Mouse (Mus musculus): ENCODE measurements around the gene Cryzl1. TPM values are rescaled to one million over a fixed set of nuclear protein-coding genes. Genes with fewer than 3 reads are reported as not detected.

The Cryzl1 gene
- polyA plus RNA-seq, 1 experiment from 2014 or later: 114 TPM

DNA sequence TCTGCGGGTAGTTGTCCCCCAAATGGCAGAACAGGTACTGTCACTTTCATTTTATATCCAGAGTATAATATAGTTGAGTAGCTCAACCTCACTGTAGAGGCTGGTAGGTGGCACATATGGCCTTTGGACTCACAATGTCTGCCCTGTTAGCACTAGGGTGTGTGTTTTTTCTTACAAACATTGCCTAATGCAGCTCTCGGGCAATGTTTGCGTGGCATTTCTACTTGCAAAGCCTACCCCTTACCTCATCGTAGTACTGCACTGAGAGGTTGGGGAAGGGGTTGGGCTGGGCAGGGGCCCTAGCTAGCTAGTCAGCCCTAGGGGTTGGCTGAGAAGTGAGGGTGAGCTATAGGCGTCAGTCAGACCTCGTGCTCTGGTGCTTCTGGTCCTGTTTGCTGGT lies 18.8 kb upstream of the Cryzl1 start:
- no peaks in the 10 kb centered on the region for H3K27me3 ChIP-seq (ENCODE audit: control insufficient read depth, insufficient read depth, low read depth, low read length)
- WGBS: 85% methylated on average over 6 of the region's 6 CpGs
- H3K9me3 ChIP-seq (replicated peaks; ENCODE audit: control insufficient read depth, low read length, poor library complexity, severe bottlenecking): no peaks in the 10 kb centered on the region
- ATAC-seq: no peak
- peaks cover 12% of the 10 kb centered on the region for H3K4me1 ChIP-seq (ENCODE audit: control insufficient read depth, insufficient read depth, low read length)
- H3K27ac ChIP-seq (ENCODE audit: low read length): no peak overlapping the region
- H3K36me3 ChIP-seq (ENCODE audit: control insufficient read depth, insufficient read depth, low read length): no peaks in the 10 kb centered on the region; the same call in 1 of the 2 replicates
- no peak overlapping the region for H3K4me3 ChIP-seq (ENCODE audit: low read depth, low read length)
- H3K4me2 ChIP-seq (ENCODE audit: low read length): no peak overlapping the region
- no peak overlapping the region for H3K9ac ChIP-seq (ENCODE audit: low read depth, low read length)

GRCm38 (mm10) chr16:91746101-91746950 lies 17.6 kb upstream of the Cryzl1 start:
- Histone ChIP-seq H3K27ac (ENCODE audit: low read length) (0 out of 2 replicates have a peak overlapping the region, but pooled peaks have one; percentile 7), H3K4me3 (ENCODE audit: low read depth, low read length) (no peak overlapping the region), H3K9me3 (replicated peaks; ENCODE audit: control insufficient read depth, low read length, poor library complexity, severe bottlenecking) (no peaks in the 10 kb centered on the region), H3K36me3 (ENCODE audit: control insufficient read depth, insufficient read depth, low read length) (no peaks in the 10 kb centered on the region; the same call in 1 of the 2 replicates), H3K4me1 (ENCODE audit: control insufficient read depth, insufficient read depth, low read length) (peaks cover 12% of the 10 kb centered on the region), H3K9ac (ENCODE audit: low read depth, low read length) (no peak overlapping the region), H3K4me2 (ENCODE audit: low read length) (no peak overlapping the region), H3K27me3 (ENCODE audit: control insufficient read depth, insufficient read depth, low read depth, low read length) (no peaks in the 10 kb centered on the region)
- WGBS: 65% methylated on average over 14 of the region's 14 CpGs
- ATAC-seq: no peak

GRCm38 (mm10) chr16:91743055-91743454 lies 14.3 kb upstream of the Cryzl1 start:
- H3K4me3 ChIP-seq (ENCODE audit: low read depth, low read length): no peak overlapping the region
- no peak overlapping the region for H3K9ac ChIP-seq (ENCODE audit: low read depth, low read length)
- H3K4me1 ChIP-seq (ENCODE audit: control insufficient read depth, insufficient read depth, low read length): peaks cover 15% of the 10 kb centered on the region
- no peaks in the 10 kb centered on the region; the same call in 1 of the 2 replicates for H3K36me3 ChIP-seq (ENCODE audit: control insufficient read depth, insufficient read depth, low read length)
- H3K4me2 ChIP-seq (ENCODE audit: low read length): no peak overlapping the region
- H3K9me3 ChIP-seq (replicated peaks; ENCODE audit: control insufficient read depth, low read length, poor library complexity, severe bottlenecking): no peaks in the 10 kb centered on the region
- no peak overlapping the region for H3K27ac ChIP-seq (ENCODE audit: low read length)
- 90% methylated on average over 7 of the region's 7 CpGs for WGBS
- H3K27me3 ChIP-seq (ENCODE audit: control insufficient read depth, insufficient read depth, low read depth, low read length): no peaks in the 10 kb centered on the region
- no peak for ATAC-seq

DNA sequence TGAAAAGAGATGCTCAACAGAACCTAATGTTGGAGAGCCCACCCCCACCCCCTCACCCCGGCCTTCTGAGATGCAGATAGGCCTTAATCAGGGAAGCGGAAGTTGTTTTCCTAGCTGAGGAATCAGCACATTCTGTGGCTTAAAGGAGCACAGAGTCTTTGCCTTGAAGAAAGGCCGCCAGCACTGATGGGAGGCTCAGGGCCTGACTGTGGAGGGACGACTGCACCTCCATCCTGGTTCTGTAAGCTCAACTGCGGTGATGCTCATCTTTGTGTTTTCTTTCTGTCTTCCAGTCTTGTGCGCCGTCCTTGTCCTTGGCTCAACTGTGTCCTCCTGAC lies 12.1 kb upstream of the Cryzl1 start:
- 64% methylated on average over 7 of the region's 7 CpGs for WGBS
- Histone ChIP-seq H3K27ac (ENCODE audit: low read length) (no peak overlapping the region), H3K9ac (ENCODE audit: low read depth, low read length) (no peak overlapping the region), H3K4me3 (ENCODE audit: low read depth, low read length) (no peak overlapping the region), H3K27me3 (ENCODE audit: control insufficient read depth, insufficient read depth, low read depth, low read length) (no peaks in the 10 kb centered on the region), H3K9me3 (replicated peaks; ENCODE audit: control insufficient read depth, low read length, poor library complexity, severe bottlenecking) (no peaks in the 10 kb centered on the region), H3K4me2 (ENCODE audit: low read length) (no peak overlapping the region), H3K4me1 (ENCODE audit: control insufficient read depth, insufficient read depth, low read length) (peaks cover 30% of the 10 kb centered on the region), H3K36me3 (ENCODE audit: control insufficient read depth, insufficient read depth, low read length) (no peaks in the 10 kb centered on the region)
- ATAC-seq: no peak

DNA sequence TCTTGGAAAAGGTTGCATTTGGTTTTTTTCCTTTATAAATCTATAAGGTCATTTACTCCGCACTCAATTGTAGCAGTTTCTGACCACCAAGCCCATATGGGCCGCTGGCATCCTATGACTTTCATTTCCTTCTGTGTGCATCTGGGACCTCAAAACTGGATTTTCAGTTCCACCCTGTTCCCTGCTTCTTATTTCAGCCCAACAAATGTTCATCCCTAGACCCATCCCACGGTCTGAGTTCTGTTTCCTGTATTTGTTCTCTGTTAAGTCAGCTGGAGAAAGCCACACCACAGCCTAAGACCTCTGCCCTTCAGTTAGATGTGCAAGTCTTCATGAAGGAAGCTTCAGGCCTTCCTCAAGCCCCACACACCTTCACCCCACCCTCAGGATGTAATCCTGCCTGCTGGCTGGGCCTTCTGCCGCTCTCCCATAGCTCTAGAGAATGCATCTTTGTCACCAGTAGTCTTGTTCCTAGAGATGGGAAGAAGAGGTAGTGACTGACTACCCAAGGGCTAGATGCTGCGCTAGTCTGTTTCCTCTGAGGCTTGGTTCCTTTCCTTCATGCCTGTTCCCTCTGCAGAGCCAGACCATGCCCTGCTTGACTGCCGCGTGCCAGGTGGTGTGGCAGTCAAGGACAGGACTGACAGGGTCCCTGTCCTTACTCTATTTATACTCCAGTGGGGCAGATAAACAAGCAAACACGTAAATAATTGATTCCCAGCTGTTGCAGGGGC lies 11.6 kb upstream of the Cryzl1 start:
- Histone ChIP-seq H3K4me2 (ENCODE audit: low read length) (no peak overlapping the region), H3K27ac (ENCODE audit: low read length) (no peak overlapping the region), H3K9ac (ENCODE audit: low read depth, low read length) (no peak overlapping the region), H3K4me3 (ENCODE audit: low read depth, low read length) (no peak overlapping the region), H3K36me3 (ENCODE audit: control insufficient read depth, insufficient read depth, low read length) (no peaks in the 10 kb centered on the region), H3K9me3 (replicated peaks; ENCODE audit: control insufficient read depth, low read length, poor library complexity, severe bottlenecking) (no peaks in the 10 kb centered on the region), H3K4me1 (ENCODE audit: control insufficient read depth, insufficient read depth, low read length) (peaks cover 32% of the 10 kb centered on the region), H3K27me3 (ENCODE audit: control insufficient read depth, insufficient read depth, low read depth, low read length) (no peaks in the 10 kb centered on the region)
- no peak for ATAC-seq
- WGBS: 64% methylated on average over 8 of the region's 8 CpGs

DNA sequence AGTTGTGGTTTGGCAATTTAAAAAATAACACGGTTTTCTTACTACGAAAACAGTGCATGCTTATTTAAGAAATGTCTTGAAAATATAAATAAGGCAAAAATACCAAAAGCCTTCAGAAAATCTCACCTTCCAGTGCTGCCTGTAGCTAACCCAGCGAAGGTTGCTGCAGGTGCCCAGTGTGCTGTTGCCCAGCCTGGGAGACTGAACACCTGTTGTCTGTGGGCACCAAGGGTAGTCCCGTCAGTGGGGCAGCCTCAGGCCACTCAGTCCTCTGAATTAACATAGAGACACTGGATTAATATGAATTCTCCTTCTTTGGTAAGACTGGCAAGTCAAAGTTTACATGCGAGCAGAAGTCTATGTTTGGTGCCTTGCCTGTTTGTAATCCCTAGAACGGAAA lies 9.7 kb upstream of the Cryzl1 start:
- Histone ChIP-seq H3K4me1 (ENCODE audit: control insufficient read depth, insufficient read depth, low read length) (peaks cover 37% of the 10 kb centered on the region), H3K9me3 (replicated peaks; ENCODE audit: control insufficient read depth, low read length, poor library complexity, severe bottlenecking) (no peaks in the 10 kb centered on the region), H3K9ac (ENCODE audit: low read depth, low read length) (no peak overlapping the region), H3K4me3 (ENCODE audit: low read depth, low read length) (no peak overlapping the region), H3K27ac (ENCODE audit: low read length) (no peak overlapping the region), H3K27me3 (ENCODE audit: control insufficient read depth, insufficient read depth, low read depth, low read length) (no peaks in the 10 kb centered on the region), H3K4me2 (ENCODE audit: low read length) (no peak overlapping the region), H3K36me3 (ENCODE audit: control insufficient read depth, insufficient read depth, low read length) (no peaks in the 10 kb centered on the region)
- no peak for ATAC-seq
- 79% methylated on average over 6 of the region's 6 CpGs for WGBS

DNA sequence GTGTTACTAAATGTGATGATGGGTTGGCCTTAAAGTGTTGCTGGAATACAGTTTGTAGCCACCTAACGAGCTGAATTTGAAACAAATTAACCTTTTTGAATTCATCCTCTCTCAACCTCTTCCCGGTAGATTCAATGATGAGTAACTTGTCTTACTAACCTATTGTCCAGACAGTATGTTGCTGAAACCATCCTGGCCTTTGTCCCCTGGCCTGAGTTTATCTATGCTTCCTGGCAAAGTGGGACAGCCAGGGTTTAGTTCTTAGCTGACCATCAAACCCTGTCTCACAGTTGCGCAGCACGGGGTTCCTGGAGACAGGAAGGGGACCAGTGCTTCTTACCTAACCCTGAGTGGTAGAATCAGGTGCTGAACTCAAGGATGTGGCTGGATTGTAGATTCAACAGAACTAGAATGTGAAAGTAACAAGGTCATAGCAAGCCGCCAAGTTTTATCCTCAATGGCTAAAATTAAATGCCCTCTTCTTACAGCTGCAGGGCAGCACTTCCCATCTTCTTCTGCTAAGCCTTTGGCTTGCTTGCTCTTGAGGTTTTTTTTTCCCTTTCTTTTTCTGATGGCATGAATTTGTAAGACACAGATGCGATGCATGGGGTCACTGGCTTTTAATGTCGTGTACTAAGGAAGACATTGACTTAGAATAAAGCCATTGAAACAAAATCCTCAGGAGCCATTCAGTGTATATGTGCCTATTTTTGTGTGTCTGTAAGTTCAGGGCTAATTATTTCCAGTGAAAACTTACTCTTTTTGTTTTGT lies 7.5 kb upstream of the Cryzl1 start:
- ATAC-seq: no peak
- Histone ChIP-seq H3K4me2 (ENCODE audit: low read length) (no peak overlapping the region), H3K27me3 (ENCODE audit: control insufficient read depth, insufficient read depth, low read depth, low read length) (no peaks in the 10 kb centered on the region), H3K9ac (ENCODE audit: low read depth, low read length) (no peak overlapping the region), H3K4me1 (ENCODE audit: control insufficient read depth, insufficient read depth, low read length) (peaks cover 50% of the 10 kb centered on the region), H3K36me3 (ENCODE audit: control insufficient read depth, insufficient read depth, low read length) (no peaks in the 10 kb centered on the region), H3K4me3 (ENCODE audit: low read depth, low read length) (no peak overlapping the region), H3K9me3 (replicated peaks; ENCODE audit: control insufficient read depth, low read length, poor library complexity, severe bottlenecking) (no peaks in the 10 kb centered on the region), H3K27ac (ENCODE audit: low read length) (no peak overlapping the region)
- WGBS: 71% methylated on average over 7 of the region's 7 CpGs

DNA sequence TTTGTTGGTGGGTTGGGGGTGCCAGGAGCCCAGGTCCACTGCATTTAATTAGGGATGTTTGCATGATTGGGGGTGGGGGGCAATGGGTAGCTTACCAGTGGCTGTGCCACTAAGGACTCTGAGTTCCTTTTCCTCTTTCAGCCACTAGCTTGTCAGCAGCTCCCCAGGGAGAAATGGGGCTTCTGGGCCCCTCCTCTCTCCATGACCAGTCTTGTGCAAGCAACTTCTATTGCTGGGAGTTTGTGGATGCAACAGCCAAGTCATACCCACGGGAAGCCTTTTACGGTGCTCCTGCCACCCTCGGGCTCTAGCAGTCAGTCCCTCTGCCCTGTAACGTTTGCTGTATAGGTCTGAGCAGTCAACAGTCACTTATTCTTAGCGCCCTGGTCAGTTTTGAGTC lies 6.0 kb upstream of the Cryzl1 start:
- 74% methylated on average over 5 of the region's 5 CpGs for WGBS
- Histone ChIP-seq H3K27ac (ENCODE audit: low read length) (no peak overlapping the region), H3K4me1 (ENCODE audit: control insufficient read depth, insufficient read depth, low read length) (peaks cover 50% of the 10 kb centered on the region)

More for the DNA sequence above, 6.0 kb upstream of the Cryzl1 start:
- no peak overlapping the region for H3K4me3 ChIP-seq (ENCODE audit: low read depth, low read length)
- H3K36me3 ChIP-seq (ENCODE audit: control insufficient read depth, insufficient read depth, low read length): no peaks in the 10 kb centered on the region
- H3K4me2 ChIP-seq (ENCODE audit: low read length): no peak overlapping the region
- no peaks in the 10 kb centered on the region for H3K27me3 ChIP-seq (ENCODE audit: control insufficient read depth, insufficient read depth, low read depth, low read length)
- H3K9me3 ChIP-seq (replicated peaks; ENCODE audit: control insufficient read depth, low read length, poor library complexity, severe bottlenecking): no peaks in the 10 kb centered on the region
- no peak for ATAC-seq
- H3K9ac ChIP-seq (ENCODE audit: low read depth, low read length): no peak overlapping the region

Data from midbrain, embryonic 16.5 days (tissue).